Mouse (Mus musculus) neutrophil, adult 5-6 weeks (primary cell): ENCODE data around the gene Smurf2. TPM values are rescaled to one million over a fixed set of nuclear protein-coding genes. Genes with fewer than 3 reads are reported as not detected.

Experiments used
- ATAC-seq: fragments of 151-379, 151-347 bp; 2 replicates; pipeline ENCODE4 v1.8.0; 2017; ENCODE audit warnings: mild to moderate bottlenecking, moderate TSS enrichment; ENCODE audit not compliant: insufficient number of reproducible peaks, poor library complexity, low FRiP score, severe bottlenecking; ENCODE audit errors: extremely low read depth
- total RNA-seq: library from RNA; stranded (forward); fragments of 200-1000 nt; gene quantifications from 2 replicates; pipeline ENCODE4 v1.2.3, GENCODE M21; 2017

The Smurf2 gene
- total RNA-seq, 1 experiment from 2014 or later = 66.7 TPM

DNA sequence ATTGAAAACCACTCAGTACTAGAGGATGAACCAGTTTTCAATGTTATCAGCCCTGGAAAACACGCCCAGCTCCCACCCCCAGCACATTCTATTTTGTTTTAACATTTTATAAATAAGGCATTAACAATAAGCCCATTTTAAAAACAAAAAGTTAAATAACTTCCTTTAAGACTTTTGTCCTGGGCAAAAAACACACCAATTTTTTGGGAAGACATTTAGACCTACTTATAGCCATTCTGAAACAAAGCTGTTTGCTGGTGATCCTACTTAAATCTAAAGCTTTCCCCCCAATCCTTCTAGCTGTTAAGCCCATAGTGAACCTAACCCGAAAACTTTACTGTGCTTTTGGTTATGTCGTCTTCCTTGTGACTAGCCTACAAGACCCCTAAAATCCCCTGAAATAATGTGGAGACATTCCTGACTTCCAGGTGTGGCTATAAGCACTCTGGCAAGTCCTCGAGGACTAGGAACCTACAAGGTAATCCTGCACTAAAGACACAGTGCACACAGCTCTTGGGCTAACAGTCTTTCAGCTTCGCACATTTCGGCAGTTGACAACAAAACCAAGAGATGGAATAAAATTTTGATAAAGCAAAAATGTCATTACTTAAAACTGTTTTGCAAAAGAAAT is 139.8 kb downstream of the Smurf2 start:
- ATAC-seq = no peak

DNA sequence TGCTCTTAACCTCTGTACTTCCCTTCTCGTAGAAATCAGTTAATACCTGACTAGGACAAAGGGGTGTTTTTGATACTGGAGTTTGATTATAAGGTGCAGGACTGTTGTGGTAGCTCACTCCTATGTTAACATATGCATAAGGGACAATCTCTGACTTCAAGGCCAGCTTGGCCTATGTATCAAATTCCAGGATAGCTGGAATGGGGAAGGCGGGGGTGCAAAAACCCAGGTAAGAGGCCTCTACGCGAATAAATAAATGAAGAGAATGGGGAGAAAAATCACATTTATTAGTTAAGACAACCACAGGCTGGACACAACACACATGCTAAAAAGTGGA is 140.5 kb downstream of the Smurf2 start:
- no peak for ATAC-seq

DNA sequence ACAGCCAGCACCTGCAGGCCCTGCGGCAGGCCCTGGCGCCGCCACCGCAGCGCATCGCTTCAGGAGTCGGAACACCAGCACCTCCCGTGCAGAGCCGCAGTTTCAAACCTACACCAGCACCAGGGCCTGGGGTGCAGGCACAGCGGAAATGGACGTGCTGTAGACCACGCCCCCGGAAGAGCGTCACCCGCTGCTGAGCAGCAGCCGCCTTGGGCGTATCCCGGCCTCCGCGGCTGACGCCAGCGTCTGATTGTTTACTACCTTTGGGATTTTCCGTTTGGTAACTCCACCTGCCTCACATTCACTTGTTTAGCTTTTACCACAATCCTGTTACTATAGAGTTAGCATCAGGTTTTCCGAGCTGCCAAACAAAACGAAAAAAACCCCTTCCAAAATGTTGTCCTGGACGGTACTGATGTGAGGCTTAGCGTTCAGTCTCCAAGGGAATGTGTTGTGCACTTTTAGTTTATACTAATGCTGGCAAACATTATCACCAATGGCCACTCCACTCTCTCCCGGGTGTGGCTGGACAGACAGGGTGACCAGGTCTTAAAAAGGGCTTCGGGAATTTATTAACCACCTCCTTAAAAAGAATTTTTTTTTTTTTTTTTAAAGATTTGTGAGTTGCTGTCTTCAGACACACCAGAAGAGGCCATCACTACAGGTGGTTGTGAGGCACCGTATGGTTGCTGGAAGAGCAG is 141.0 kb downstream of the Smurf2 start, which contains the start of gene Polg2:
Gene Polg2 (minus strand): TSS at position 150 of the 701 bp plus-strand sequence.
- peak; percentile 81 for ATAC-seq

- peak; percentile 9 for ATAC-seq
Observed at GRCm38 (mm10) chr11:106778589-106779387, 141.7 kb downstream of the Smurf2 start.

GRCm38 (mm10) chr11:106778132-106778531 is 142.4 kb downstream of the Smurf2 start:
- ATAC-seq = no peak

DNA sequence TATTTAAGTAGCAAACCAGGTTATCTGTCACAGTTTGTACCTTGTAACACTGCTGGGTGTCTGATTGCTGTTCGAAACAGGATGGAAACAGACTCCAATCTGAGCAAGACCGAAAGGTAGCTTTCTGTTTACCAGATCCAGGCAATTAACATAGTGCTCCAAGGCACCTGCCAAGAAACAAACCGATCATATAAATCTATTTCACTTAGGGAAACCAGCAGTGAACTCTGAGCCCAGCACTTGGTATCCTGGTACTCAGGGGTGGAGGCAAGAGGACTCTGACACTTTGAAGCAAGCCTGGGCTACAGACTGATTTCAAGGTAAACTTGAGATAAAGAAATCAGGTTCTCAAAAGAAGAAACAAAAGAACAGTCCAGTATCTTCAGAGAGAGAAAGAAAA is 143.1 kb downstream of the Smurf2 start:
- no peak for ATAC-seq

DNA sequence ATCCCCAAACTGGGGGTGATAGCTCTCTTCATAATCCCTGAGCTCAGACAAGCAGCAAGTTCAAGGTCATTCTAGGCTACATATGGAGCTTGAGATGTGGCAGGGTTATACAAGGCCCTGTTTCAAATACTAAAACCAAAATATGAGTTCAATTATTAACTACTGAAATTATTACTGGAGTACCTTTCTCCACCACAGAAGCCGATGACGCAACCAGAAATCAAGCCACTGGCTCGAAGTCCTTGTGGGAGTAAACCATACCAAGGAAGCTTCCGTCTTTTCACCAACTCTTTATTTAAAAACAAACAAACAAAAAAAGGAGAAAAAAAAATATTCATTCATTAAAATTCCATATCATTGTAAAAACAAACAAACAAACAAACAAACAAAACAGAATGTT is 143.6 kb downstream of the Smurf2 start:
- ATAC-seq = no peak

- no peak for ATAC-seq
Observed at GRCm38 (mm10) chr11:106773061-106773460, 147.5 kb downstream of the Smurf2 start.

GRCm38 (mm10) chr11:106770195-106770974 is 150.1 kb downstream of the Smurf2 start:
- ATAC-seq = peak; percentile 65

Other genes with a start within 250 kb of the Smurf2 start
- gene Pecam1, start 170.1 kb downstream of the Smurf2 start, total RNA-seq = 144 and 151 TPM in 2 replicates
- gene Milr1, start 169.5 kb downstream of the Smurf2 start, total RNA-seq = 63.2 and 73.4 TPM in 2 replicates
- gene Polg2, start 141.2 kb downstream of the Smurf2 start, total RNA-seq = 83.1 and 88.6 TPM in 2 replicates
- 3,680 and 4,160 TPM in 2 replicates for gene Ddx5, start 131.5 kb downstream of the Smurf2 start, total RNA-seq
- gene Cep95, start 131.5 kb downstream of the Smurf2 start, total RNA-seq = 73.4 and 82.5 TPM in 2 replicates
- 22.2 and 27.1 TPM in 2 replicates for gene Kpna2, start 78.8 kb upstream of the Smurf2 start, total RNA-seq
- gene 1810010H24Rik, start 105.0 kb upstream of the Smurf2 start, total RNA-seq = 1.4 and 2.0 TPM in 2 replicates
- 143 and 150 TPM in 2 replicates for gene Bptf, start 211.4 kb upstream of the Smurf2 start, total RNA-seq